Mouse (Mus musculus): ENCODE measurements at regions not wholly inside any gene's neighbourhood (a gene's known extent, or its start where the extent isn't known, plus 50 kb on each side); places are given as distances from the start of the nearest gene placed in this dataset.
"Not testable (repeated sequence)": the region's sequence is repeated elsewhere in the genome, so short reads cannot be mapped to it uniquely, and the experiment has no call there.

GRCm38 (mm10) chr4:145774241-145774761 lies 94.3 kb upstream of the Zfp986 start:
- not testable (repeated sequence) for H3K9ac ChIP-seq (replicated peaks); H3K9me3 ChIP-seq (ENCODE audit: low read length); H3K36me3 ChIP-seq (replicated peaks; ENCODE audit: insufficient read depth, low read length); H3K4me1 ChIP-seq (ENCODE audit: insufficient read depth); H3K27me3 ChIP-seq (ENCODE audit: insufficient read depth, low read length); H3K27ac ChIP-seq (ENCODE audit: low read depth)
- peak; percentile 26 for DNase-seq
- 4% methylated on average over 42 of the region's 49 CpGs for WGBS (ENCODE audit: insufficient replicate concordance)
- Histone ChIP-seq H3K4me3 (ENCODE audit: low read depth, low read length) (peak overlapping the region; percentile 26), H3K4me2 (ENCODE audit: low read depth, low read length) (peak overlapping the region; percentile 42; the same call in 1 of the 2 replicates)
- peak; percentile 43 for TF ChIP-seq CTCF (IDR thresholded peaks at IDR 0.05; ENCODE audit: low read depth)
- peak; percentile 92 for ATAC-seq

GRCm38 (mm10) chr4:145774884-145775283 lies 93.7 kb upstream of the Zfp986 start:
- not testable (repeated sequence) for H3K4me2 ChIP-seq (ENCODE audit: low read depth, low read length); DNase-seq; ATAC-seq; H3K27ac ChIP-seq (ENCODE audit: low read depth); H3K36me3 ChIP-seq (replicated peaks; ENCODE audit: insufficient read depth, low read length); H3K4me3 ChIP-seq (ENCODE audit: low read depth, low read length); H3K27me3 ChIP-seq (ENCODE audit: insufficient read depth, low read length); H3K9ac ChIP-seq (replicated peaks); H3K4me1 ChIP-seq (ENCODE audit: insufficient read depth); H3K9me3 ChIP-seq (ENCODE audit: low read length)
- 19% methylated on average over 1 of the region's 6 CpGs for WGBS (ENCODE audit: insufficient replicate concordance)

GRCm38 (mm10) chr4:145776531-145776930 lies 92.1 kb upstream of the Zfp986 start:
- DNase-seq; ATAC-seq; H3K9ac ChIP-seq (replicated peaks); H3K4me2 ChIP-seq (ENCODE audit: low read depth, low read length); H3K4me1 ChIP-seq (ENCODE audit: insufficient read depth); H3K9me3 ChIP-seq (ENCODE audit: low read length); H3K36me3 ChIP-seq (replicated peaks; ENCODE audit: insufficient read depth, low read length); H3K4me3 ChIP-seq (ENCODE audit: low read depth, low read length); H3K27ac ChIP-seq (ENCODE audit: low read depth); H3K27me3 ChIP-seq (ENCODE audit: insufficient read depth, low read length): not testable (repeated sequence)

- H3K4me1 ChIP-seq (ENCODE audit: insufficient read depth); H3K36me3 ChIP-seq (replicated peaks; ENCODE audit: insufficient read depth, low read length); H3K4me3 ChIP-seq (ENCODE audit: low read depth, low read length); ATAC-seq; H3K27ac ChIP-seq (ENCODE audit: low read depth); H3K9me3 ChIP-seq (ENCODE audit: low read length); H3K9ac ChIP-seq (replicated peaks); DNase-seq; H3K27me3 ChIP-seq (ENCODE audit: insufficient read depth, low read length); H3K4me2 ChIP-seq (ENCODE audit: low read depth, low read length): not testable (repeated sequence)
- no CpG with 5 or more reads among the region's 14 CpGs for WGBS (ENCODE audit: insufficient replicate concordance)
Observed at GRCm38 (mm10) chr4:145781281-145781896, 87.2 kb upstream of the Zfp986 start.

GRCm38 (mm10) chr4:145814674-145815073 lies 53.9 kb upstream of the Zfp986 start:
- H3K27me3 ChIP-seq (ENCODE audit: insufficient read depth, low read length); H3K4me2 ChIP-seq (ENCODE audit: low read depth, low read length); H3K27ac ChIP-seq (ENCODE audit: low read depth); H3K36me3 ChIP-seq (replicated peaks; ENCODE audit: insufficient read depth, low read length); H3K9ac ChIP-seq (replicated peaks); H3K4me1 ChIP-seq (ENCODE audit: insufficient read depth); H3K9me3 ChIP-seq (ENCODE audit: low read length); DNase-seq; H3K4me3 ChIP-seq (ENCODE audit: low read depth, low read length); ATAC-seq: not testable (repeated sequence)
- WGBS (ENCODE audit: insufficient replicate concordance): no CpG with 5 or more reads among the region's 4 CpGs
